Mouse (Mus musculus) hindbrain, embryonic 16.5 days (tissue): ENCODE measurements around the gene Hdac2. TPM values are rescaled to one million over a fixed set of nuclear protein-coding genes. Genes with fewer than 3 reads are reported as not detected.

Experiments used
- ATAC-seq: fragments of 200-750 bp; cut with Nextera tagmentation; 2 replicates; pipeline ENCODE4 v1.8.0; 2017; ENCODE audit warnings: moderate TSS enrichment, moderate library complexity
- H3K27ac ChIP-seq: fragments of 300-500 bp; sonication (generic); 2 replicates; pipeline ENCODE4 v1.5.1; 2014; ENCODE audit warnings: low read depth, mild to moderate bottlenecking, control low read depth, low read length, moderate library complexity
- H3K27me3 ChIP-seq: fragments of 300-500 bp; sonication (generic); replicated peaks from 2 replicates; pipeline ENCODE4 v1.6.1; 2014; ENCODE audit warnings: low read length; ENCODE audit not compliant: control insufficient read depth, insufficient read depth
- H3K36me3 ChIP-seq: fragments of 300-500 bp; sonication (generic); 2 replicates; pipeline ENCODE4 v1.6.1; 2014; ENCODE audit warnings: mild to moderate bottlenecking, low read length, moderate library complexity, mixed read lengths; ENCODE audit not compliant: control insufficient read depth, insufficient read depth
- H3K4me1 ChIP-seq: fragments of 300-500 bp; sonication (generic); 2 replicates; pipeline ENCODE4 v1.6.1; 2014; ENCODE audit warnings: low read depth, low read length; ENCODE audit not compliant: control insufficient read depth, insufficient read depth
- H3K4me2 ChIP-seq: fragments of 300-500 bp; sonication (generic); 2 replicates; pipeline ENCODE4 v1.6.1; 2014; ENCODE audit warnings: mild to moderate bottlenecking, low read length, control low read depth, moderate library complexity
- H3K4me3 ChIP-seq: fragments of 300-500 bp; sonication (generic); 2 replicates; pipeline ENCODE4 v1.5.1; 2014; ENCODE audit warnings: mild to moderate bottlenecking, low read length, control low read depth, moderate library complexity
- H3K9ac ChIP-seq: fragments of 300-500 bp; sonication (generic); 2 replicates; pipeline ENCODE4 v1.6.1; 2014; ENCODE audit warnings: low read depth, mild to moderate bottlenecking, control low read depth, low read length, moderate library complexity
- H3K9me3 ChIP-seq: fragments of 300-500 bp; sonication (generic); 2 replicates; pipeline ENCODE4 v1.6.1; 2014; ENCODE audit warnings: mild to moderate bottlenecking, low read length, moderate library complexity; ENCODE audit not compliant: control insufficient read depth
- WGBS: fragments of 180-500 bp; shearing (Covaris S2); extraction: QIAGEN DNeasy Blood & Tissue Kit; methylation state at CpG from one replicate; pipeline ENCODE4 v1.1.7; 2014; 5-methylcytosine and 5-hydroxymethylcytosine counted together
- polyA plus RNA-seq: library from polyadenylated mRNA; unstranded; fragments of >200 nt; fragmentation: Nextera tagmentation; extraction: Ambion mirVana; gene quantifications from 2 replicates; pipeline ENCODE4 v1.2.1, GENCODE M21; 2015

The Hdac2 gene
- polyA plus RNA-seq, 1 experiment from 2014 or later = 283 TPM

DNA sequence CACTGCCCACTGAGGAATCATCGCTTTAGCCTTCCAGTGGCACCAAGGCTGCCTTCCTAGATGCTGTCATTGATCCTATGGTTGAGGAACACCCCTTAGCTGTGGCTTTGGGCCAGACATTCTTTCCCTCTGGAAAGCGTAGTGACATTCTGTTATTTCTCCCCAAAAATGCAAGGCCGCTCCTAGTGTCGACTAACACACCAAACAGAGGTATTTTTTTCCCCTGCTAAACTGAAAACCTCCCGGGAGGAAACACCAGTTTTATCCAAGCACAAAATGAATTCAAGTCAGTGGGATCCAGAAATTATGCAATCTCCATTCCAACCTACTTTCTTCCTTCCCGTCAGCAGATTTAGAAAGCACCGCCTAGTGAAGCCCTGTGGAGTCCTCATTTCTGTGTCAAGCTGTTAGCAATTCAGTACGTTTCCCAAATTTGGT, 73.3 kb downstream of the Hdac2 start:
- no peak for ATAC-seq
- no peaks in the 10 kb centered on the region for H3K9me3 ChIP-seq
- H3K4me3 ChIP-seq = no peak overlapping the region
- H3K4me2 ChIP-seq = no peak overlapping the region
- H3K36me3 ChIP-seq = no peaks in the 10 kb centered on the region
- 77% methylated on average over 8 of the region's 8 CpGs for WGBS
- H3K27me3 ChIP-seq = no peaks in the 10 kb centered on the region
- H3K27ac ChIP-seq = no peak overlapping the region
- no peak overlapping the region for H3K9ac ChIP-seq
- no peaks in the 10 kb centered on the region for H3K4me1 ChIP-seq

Other genes with a start within 250 kb of the Hdac2 start
- gene Marcks, start 164.4 kb downstream of the Hdac2 start, polyA plus RNA-seq = 140 and 154 TPM in 2 replicates